In the genomic region with DNA sequence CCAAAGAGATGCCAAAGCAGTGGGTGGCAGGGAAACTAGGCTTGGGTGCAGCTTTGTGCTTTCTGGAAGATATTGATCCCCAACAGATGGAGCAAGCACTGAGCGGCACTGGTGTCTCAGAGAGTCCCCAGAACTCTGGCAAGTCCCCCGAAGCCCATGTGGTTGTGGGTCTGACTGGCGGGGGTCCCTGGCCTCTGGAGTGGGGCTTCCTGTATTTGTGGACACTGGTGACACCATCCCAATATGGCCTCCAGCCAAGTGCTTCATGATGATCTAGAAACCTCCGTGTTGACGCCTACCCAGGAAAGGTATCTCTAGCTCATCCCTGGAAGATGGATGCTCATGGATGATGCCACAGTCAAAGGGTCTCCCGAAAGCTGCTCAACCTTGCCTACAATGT, we compare ENCODE assay signal across 18 mouse cellular contexts.
DNase-seq lines count a peak whose midpoint lies in the region; ATAC-seq and TF ChIP-seq lines count a peak whose summit lies in the region.
"Had no signal": no experiment of that assay in that cellular context is flagged by ENCODE, and none has a peak within 500 bp of the region (broad histone marks: within the 10 kb centered on the region; RNA-seq: fewer than 3 reads in every experiment).

No protein-coding gene starts in this region.

- ATAC-seq in forebrain, embryonic 15.5 days (replicated peaks) = no peak
- ATAC-seq in forebrain, embryonic 11.5 days (replicated peaks; ENCODE audit: low FRiP score) = no peak
- ATAC-seq in forebrain, embryonic 16.5 days = no peak; the same call in 1 of the 2 replicates
- no peak for ATAC-seq in forebrain, postnatal 0 days
- ATAC-seq in liver, embryonic 11.5 days (replicated peaks; ENCODE audit: low FRiP score) = no peak
- ATAC-seq: hindbrain, embryonic 16.5 days; inflammation-experienced regulatory T-cells, adult 6 months had no signal

- H3K4me2 ChIP-seq in forebrain, embryonic 15.5 days (replicated peaks) = no peak overlapping the region
- no peak overlapping the region for H3K4me2 ChIP-seq in forebrain, embryonic 11.5 days (ENCODE audit: low read depth, low read length, severe bottlenecking)
- H3K4me2 ChIP-seq in forebrain, embryonic 16.5 days (ENCODE audit: low read length) = no peak overlapping the region
- no peak overlapping the region for H3K4me2 ChIP-seq in forebrain, postnatal 0 days (ENCODE audit: low read depth)
- H3K4me2 ChIP-seq in liver, embryonic 11.5 days = no peak overlapping the region
- H3K4me2 ChIP-seq: embryonic facial prominence, embryonic 15.5 days; heart, embryonic 12.5 days had no signal

- no peaks in the 10 kb centered on the region for H3K9me3 ChIP-seq in forebrain, embryonic 15.5 days
- H3K9me3 ChIP-seq in forebrain, embryonic 11.5 days (ENCODE audit: control insufficient read depth, low read length) = no peaks in the 10 kb centered on the region
- H3K9me3 ChIP-seq in forebrain, embryonic 16.5 days (ENCODE audit: control insufficient read depth, low read length) = no peaks in the 10 kb centered on the region
- H3K9me3 ChIP-seq in forebrain, postnatal 0 days (ENCODE audit: low read length) = no peaks in the 10 kb centered on the region
- H3K9me3 ChIP-seq in liver, embryonic 11.5 days (ENCODE audit: control insufficient read depth, low read length) = no peaks in the 10 kb centered on the region
- H3K9me3 ChIP-seq: embryonic facial prominence, embryonic 15.5 days; heart, embryonic 12.5 days had no signal

- 0 out of 2 replicates have a peak, but pooled peaks have one; percentile 5 for TF ChIP-seq CTCF in forebrain, postnatal 0 days (IDR thresholded peaks at IDR 0.05; ENCODE audit: low read depth)

- peak overlapping the region; percentile 87 for H3K27ac ChIP-seq in forebrain, embryonic 15.5 days (replicated peaks)
- no peak overlapping the region for H3K27ac ChIP-seq in forebrain, embryonic 11.5 days (ENCODE audit: low read depth, low read length)
- peak overlapping the region; percentile 56 for H3K27ac ChIP-seq in forebrain, embryonic 16.5 days (ENCODE audit: low read length)
- peak overlapping the region; percentile 94 for H3K27ac ChIP-seq in forebrain, postnatal 0 days (ENCODE audit: low read depth, low read length)
- no peak overlapping the region for H3K27ac ChIP-seq in liver, embryonic 11.5 days (ENCODE audit: low read depth, low read length)
- H3K27ac ChIP-seq: embryonic facial prominence, embryonic 15.5 days; gastrocnemius, adult 2 months had no signal

- no peaks in the 10 kb centered on the region for H3K36me3 ChIP-seq in forebrain, embryonic 15.5 days
- no peaks in the 10 kb centered on the region for H3K36me3 ChIP-seq in forebrain, embryonic 11.5 days (ENCODE audit: control insufficient read depth, insufficient read depth, low read length)
- H3K36me3 ChIP-seq in forebrain, embryonic 16.5 days (ENCODE audit: control insufficient read depth, insufficient read depth) = no peaks in the 10 kb centered on the region
- H3K36me3 ChIP-seq in forebrain, postnatal 0 days (ENCODE audit: insufficient read depth) = no peaks in the 10 kb centered on the region
- H3K36me3 ChIP-seq in liver, embryonic 11.5 days (ENCODE audit: control insufficient read depth, insufficient read depth, low read length) = no peaks in the 10 kb centered on the region
- H3K36me3 ChIP-seq: embryonic facial prominence, embryonic 15.5 days; heart, embryonic 12.5 days had no signal

- WGBS in forebrain, embryonic 15.5 days = 84% methylated on average over 6 of the region's 6 CpGs
- 89% methylated on average over 6 of the region's 6 CpGs for WGBS in forebrain, embryonic 11.5 days
- WGBS in forebrain, embryonic 16.5 days = 85% methylated on average over 6 of the region's 6 CpGs
- WGBS in forebrain, postnatal 0 days = 84% methylated on average over 6 of the region's 6 CpGs
- 77% methylated on average over 6 of the region's 6 CpGs for WGBS in liver, embryonic 11.5 days

- H3K27me3 ChIP-seq in forebrain, embryonic 15.5 days = no peaks in the 10 kb centered on the region
- peaks cover 14% of the 10 kb centered on the region for H3K27me3 ChIP-seq in forebrain, embryonic 11.5 days (ENCODE audit: control insufficient read depth, insufficient read depth, low read length)
- no peaks in the 10 kb centered on the region for H3K27me3 ChIP-seq in forebrain, embryonic 16.5 days (replicated peaks; ENCODE audit: control insufficient read depth, insufficient read depth, low read length)
- no peaks in the 10 kb centered on the region for H3K27me3 ChIP-seq in forebrain, postnatal 0 days (ENCODE audit: insufficient read depth, low read length)
- peaks cover 22% of the 10 kb centered on the region for H3K27me3 ChIP-seq in liver, embryonic 11.5 days (replicated peaks; ENCODE audit: control insufficient read depth, insufficient read depth, low read length)

- H3K4me1 ChIP-seq in forebrain, embryonic 15.5 days = peaks cover 40% of the 10 kb centered on the region
- no peaks in the 10 kb centered on the region for H3K4me1 ChIP-seq in forebrain, embryonic 11.5 days (replicated peaks; ENCODE audit: control insufficient read depth, insufficient read depth, low read length)
- H3K4me1 ChIP-seq in forebrain, embryonic 16.5 days (replicated peaks; ENCODE audit: control insufficient read depth, insufficient read depth, low read length) = peaks cover 38% of the 10 kb centered on the region
- H3K4me1 ChIP-seq in forebrain, postnatal 0 days (ENCODE audit: insufficient read depth) = peaks cover 19% of the 10 kb centered on the region; the same call in 1 of the 2 replicates
- H3K4me1 ChIP-seq in liver, embryonic 11.5 days (replicated peaks; ENCODE audit: control insufficient read depth, insufficient read depth, low read length) = no peaks in the 10 kb centered on the region

- no peak overlapping the region for H3K9ac ChIP-seq in forebrain, embryonic 15.5 days (replicated peaks)
- H3K9ac ChIP-seq in forebrain, embryonic 11.5 days (ENCODE audit: low read length) = no peak overlapping the region
- no peak overlapping the region for H3K9ac ChIP-seq in forebrain, embryonic 16.5 days (replicated peaks; ENCODE audit: low read depth, low read length)
- no peak overlapping the region for H3K9ac ChIP-seq in forebrain, postnatal 0 days
- no peak overlapping the region for H3K9ac ChIP-seq in liver, embryonic 11.5 days (ENCODE audit: low read depth, low read length)
- H3K9ac ChIP-seq: embryonic facial prominence, embryonic 15.5 days; heart, embryonic 12.5 days had no signal

- DNase-seq in forebrain, embryonic 11.5 days (ENCODE audit: low spot score) = no peak
- peak; percentile 17 for DNase-seq in layer of hippocampus, adult 9-11 months
- no peak for DNase-seq in layer of hippocampus, adult 11-12 months (ENCODE audit: low spot score)
- DNase-seq in forebrain, postnatal 0 days = no peak
- no peak for DNase-seq in liver, embryonic 11.5 days (ENCODE audit: low spot score)
- DNase-seq: adrenal gland, adult 2 months; adrenal gland, postnatal 25 days; cerebellum, adult 18-20 months; embryo, embryonic 11 days; gastrocnemius, adult 2 months; gastrocnemius, postnatal 25 days had no signal

- no peak overlapping the region for H3K4me3 ChIP-seq in forebrain, embryonic 15.5 days
- H3K4me3 ChIP-seq in forebrain, embryonic 11.5 days (ENCODE audit: low read depth, low read length) = no peak overlapping the region
- no peak overlapping the region for H3K4me3 ChIP-seq in forebrain, embryonic 16.5 days (replicated peaks; ENCODE audit: low read length)
- no peak overlapping the region for H3K4me3 ChIP-seq in forebrain, postnatal 0 days (ENCODE audit: low read depth, low read length)
- H3K4me3 ChIP-seq in liver, embryonic 11.5 days (ENCODE audit: low read depth, low read length) = no peak overlapping the region
- H3K4me3 ChIP-seq: embryonic facial prominence, embryonic 15.5 days; erythroblast, embryonic 14.5 days; gastrocnemius, adult 2 months; heart, embryonic 12.5 days had no signal

Comparison
In these comparisons a context has a peak if more than half of its experiments do, and no peak if none do; other contexts are left out.
1. H3K27ac ChIP-seq: peak in forebrain, embryonic 15.5 days (single experiment), forebrain, embryonic 16.5 days (single experiment) and forebrain, postnatal 0 days (single experiment); none in forebrain, embryonic 11.5 days (single experiment) and liver, embryonic 11.5 days (single experiment).